Mouse (Mus musculus) lung, postnatal 0 days (tissue): Measurements from ENCODE around the gene Gpr62.

Source experiments
- CTCF ChIP-seq: IDR thresholded peaks from 2 replicates; pipeline ENCODE4 v1.5.1; 2016; ENCODE audit warnings: antibody characterized with exemption, mild to moderate bottlenecking
- EP300 ChIP-seq: IDR thresholded peaks from 2 replicates; pipeline ENCODE4 v1.6.1; 2016; ENCODE audit warnings: antibody characterized with exemption, mild to moderate bottlenecking, control low read depth

- TF ChIP-seq CTCF: no peak
- peak; percentile 63 for TF ChIP-seq EP300
Observed at GRCm38 (mm10) chr9:106476002-106476923, 10.5 kb upstream of the Gpr62 start.
